Mouse (Mus musculus) cerebellum, adult 2 months (tissue): Measurements from ENCODE around the gene Stx4a. TPM values are rescaled to one million over a fixed set of nuclear protein-coding genes. Genes with fewer than 3 reads are reported as not detected.
"Not testable (repeated sequence)": the region's sequence is repeated elsewhere in the genome, so short reads cannot be mapped to it uniquely, and the experiment has no call there.

Source experiments
- DNase-seq, 2 experiments: peaks; one replicate each; pipeline ENCODE4 v3.0.0; 2021
- H3K27ac ChIP-seq: fragments of 200-500 bp; 2 replicates; pipeline ENCODE4 v1.5.1; 2012; ENCODE audit warnings: low read length, control low read depth, inconsistent platforms; ENCODE audit not compliant: insufficient read depth
- H3K27me3 ChIP-seq: fragments of 200-500 bp; 2 replicates; pipeline ENCODE4 v1.6.1; 2012; ENCODE audit warnings: inconsistent platforms, mild to moderate bottlenecking, low read length, moderate library complexity; ENCODE audit not compliant: control insufficient read depth, insufficient read depth
- H3K4me1 ChIP-seq: fragments of 200-500 bp; 2 replicates; pipeline ENCODE4 v1.6.1; 2011; ENCODE audit warnings: low read length; ENCODE audit not compliant: control insufficient read depth, insufficient read depth
- H3K4me3 ChIP-seq: fragments of 200-500 bp; replicated peaks from 2 replicates; pipeline ENCODE3; 2011; ENCODE audit warnings: mild to moderate bottlenecking, low read depth, low read length, control low read depth; ENCODE audit not compliant: insufficient read depth
- CTCF ChIP-seq: fragments of 200-500 bp; IDR thresholded peaks from 2 replicates; pipeline ENCODE4 v1.5.1; 2011; ENCODE audit warnings: low read depth, mild to moderate bottlenecking, control low read depth, low read length, moderate library complexity, borderline replicate concordance; ENCODE audit not compliant: insufficient read depth
- POLR2A ChIP-seq: fragments of 200-500 bp; IDR thresholded peaks from 2 replicates; pipeline ENCODE4 v1.6.1; 2011; ENCODE audit warnings: low read length, control low read depth, borderline replicate concordance; ENCODE audit not compliant: insufficient read depth
- WGBS: fragments of 180-500 bp; shearing (Covaris S2); methylation state at CpG from one replicate; pipeline ENCODE4 v1.1.7; 2018; 5-methylcytosine and 5-hydroxymethylcytosine counted together
- polyA plus RNA-seq: library from polyadenylated mRNA; depleted of rRNA; stranded (reverse); fragments of >200 nt; gene quantifications from 2 replicates; pipeline ENCODE4 v1.2.3, GENCODE M21; 2012; rRNA removed

Gene Stx4a
- 127 and 153 TPM in 2 replicates for polyA plus RNA-seq

GRCm38 (mm10) chr7:127824176-127824871 lies at the start of gene Stx4a, which contains the start of gene Stx1b:
Gene Stx4a, plus strand, starts transcription at chr7:127824294.
Gene Stx1b, minus strand, starts transcription at chr7:127824549.
- H3K4me1 ChIP-seq, result peaks cover 17% of the 10 kb centered on the region
- H3K27ac ChIP-seq, result peak within 1 kb of the TSS; percentile 89
- peak; percentile 27; the same call in 1 of the 2 replicates for TF ChIP-seq POLR2A
- TF ChIP-seq CTCF, result no peak
- peak; percentile 83 to 87 for DNase-seq
- peak within 1 kb of the TSS; percentile 94 for H3K4me3 ChIP-seq
- no peaks in the 10 kb centered on the region for H3K27me3 ChIP-seq
- 2% methylated on average over 35 of the region's 38 CpGs for WGBS

DNA sequence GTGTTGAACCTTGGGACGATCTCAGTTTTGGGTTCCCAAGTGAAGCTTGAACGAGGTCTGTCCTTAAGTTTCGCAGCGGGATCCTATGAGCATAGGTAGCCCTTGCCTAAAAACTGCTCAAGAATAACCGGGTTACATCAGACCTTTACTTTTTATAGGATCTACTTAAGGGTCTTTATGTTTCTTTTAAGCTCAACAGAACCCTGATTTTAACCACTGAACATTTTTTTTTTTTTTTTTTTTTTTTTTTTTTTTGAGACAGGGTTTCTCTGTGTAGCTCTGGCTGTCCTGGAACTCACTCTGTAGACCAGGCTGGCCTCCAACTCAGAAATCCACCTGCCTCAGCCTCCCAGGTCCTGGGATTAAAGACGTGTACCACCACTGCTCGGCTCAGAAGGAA lies 48.3 kb upstream of the Stx4a start:
- Histone ChIP-seq H3K4me3 (peak overlapping the region; percentile 93), H3K27ac (peak overlapping the region; percentile 100)
- H3K27me3 ChIP-seq, H3K4me1 ChIP-seq, DNase-seq: not testable (repeated sequence)
- 63% methylated on average over 7 of the region's 7 CpGs for WGBS

DNA sequence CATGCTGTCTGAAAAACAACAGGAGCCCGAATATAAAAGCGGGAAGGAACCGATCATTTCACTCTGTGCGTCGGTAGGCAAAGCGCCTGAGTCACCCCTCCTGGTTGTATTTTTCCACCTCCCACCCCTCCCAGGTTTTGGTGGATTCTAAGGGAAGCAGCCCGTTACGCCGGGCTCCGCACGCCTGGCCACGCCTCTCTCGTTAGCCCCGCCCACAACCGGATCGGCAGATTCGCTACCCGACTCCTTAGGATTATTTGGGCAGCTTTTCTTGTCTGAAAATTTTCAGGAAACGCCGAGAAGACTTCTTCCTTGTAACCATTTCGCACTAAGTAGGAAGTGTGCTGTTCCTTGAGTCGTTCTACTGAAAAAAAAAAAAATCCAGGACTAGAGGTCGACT lies 47.7 kb upstream of the Stx4a start, which contains the start of gene Setd1a:
Setd1a (plus strand) TSS at position 245 of the 400 bp plus-strand sequence.
- H3K27ac ChIP-seq, result peak within 1 kb of the TSS; percentile 100
- H3K27me3 ChIP-seq, result no peaks in the 10 kb centered on the region
- peaks cover 5% of the 10 kb centered on the region; the same call in 1 of the 2 replicates for H3K4me1 ChIP-seq
- DNase-seq, result peak; percentile 89 to 91
- TF ChIP-seq POLR2A, result peak; percentile 58; the same call in 1 of the 2 replicates
- TF ChIP-seq CTCF, result no peak
- peak within 1 kb of the TSS; percentile 93 for H3K4me3 ChIP-seq
- under 1% methylated on average over 23 of the region's 23 CpGs for WGBS

GRCm38 (mm10) chr7:127776878-127777473 lies 47.1 kb upstream of the Stx4a start:
- H3K4me1 ChIP-seq, result peaks cover 5% of the 10 kb centered on the region; the same call in 1 of the 2 replicates
- H3K27ac ChIP-seq, result peak overlapping the region; percentile 100
- WGBS, result under 1% methylated on average over 69 of the region's 70 CpGs
- no peaks in the 10 kb centered on the region for H3K27me3 ChIP-seq
- H3K4me3 ChIP-seq, result peak overlapping the region; percentile 93
- TF ChIP-seq CTCF (no peak), POLR2A (no peak; the same call in 1 of the 2 replicates)
- peak; percentile 98 for DNase-seq

DNA sequence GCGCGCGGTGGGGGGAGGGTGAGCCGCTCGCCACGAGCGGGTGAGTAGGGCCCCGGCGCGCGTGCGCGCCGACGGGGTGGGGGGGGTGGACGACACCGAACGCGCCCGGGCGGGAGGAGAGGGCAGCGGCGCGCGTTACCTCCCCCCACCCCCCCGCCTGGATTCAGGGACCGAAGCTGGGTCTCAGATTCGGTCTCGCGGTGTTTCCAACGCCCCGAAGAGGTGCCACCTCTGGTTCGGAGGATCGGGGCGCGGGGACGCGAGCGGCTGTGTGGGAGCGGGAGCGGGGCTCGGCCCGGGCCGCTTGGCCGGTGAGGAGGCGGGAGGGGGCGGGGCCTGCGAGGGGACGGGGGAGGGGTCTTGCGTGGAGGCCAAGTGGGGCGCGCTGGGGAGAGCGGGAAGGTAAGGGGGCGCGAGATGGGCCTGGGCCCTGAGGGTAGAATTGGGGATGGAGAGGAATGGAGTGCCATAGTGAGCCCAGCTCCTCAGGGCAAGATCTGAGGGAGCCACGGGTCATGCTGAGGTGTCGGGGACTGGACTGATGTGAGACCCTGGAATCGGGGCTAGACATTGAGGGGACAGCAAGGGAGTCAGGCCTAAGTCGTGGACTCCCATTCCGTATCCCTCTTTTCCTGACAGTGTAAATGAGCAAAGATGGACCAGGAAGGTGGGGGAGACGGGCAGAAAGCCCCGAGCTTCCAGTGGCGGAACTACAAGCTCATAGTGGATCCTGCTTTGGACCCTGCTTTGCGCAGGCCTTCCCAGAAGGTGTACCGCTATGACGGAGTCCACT lies 46.4 kb upstream of the Stx4a start:
- 2% methylated on average over 64 of the region's 66 CpGs for whole genome bisulfite sequencing
- no peaks in the 10 kb centered on the region for H3K27me3 ChIP-seq
- DNase-seq, result peak; percentile 64 to 76
- TF ChIP-seq POLR2A, result peak; percentile 27; the same call in 1 of the 2 replicates
- no peak for TF ChIP-seq CTCF
- peaks cover 5% of the 10 kb centered on the region; the same call in 1 of the 2 replicates for H3K4me1 ChIP-seq
- H3K4me3 ChIP-seq, result peak overlapping the region; percentile 93
- H3K27ac ChIP-seq, result peak overlapping the region; percentile 100

GRCm38 (mm10) chr7:127778350-127778749 lies 45.7 kb upstream of the Stx4a start:
- no peak for TF ChIP-seq CTCF
- no peak for TF ChIP-seq POLR2A
- 49% methylated on average over 4 of the region's 4 CpGs for WGBS
- Histone ChIP-seq H3K27me3 (no peaks in the 10 kb centered on the region), H3K4me1 (peaks cover 5% of the 10 kb centered on the region; the same call in 1 of the 2 replicates), H3K4me3 (peak overlapping the region; percentile 93), H3K27ac (no peak overlapping the region)
- no peak for DNase-seq

DNA sequence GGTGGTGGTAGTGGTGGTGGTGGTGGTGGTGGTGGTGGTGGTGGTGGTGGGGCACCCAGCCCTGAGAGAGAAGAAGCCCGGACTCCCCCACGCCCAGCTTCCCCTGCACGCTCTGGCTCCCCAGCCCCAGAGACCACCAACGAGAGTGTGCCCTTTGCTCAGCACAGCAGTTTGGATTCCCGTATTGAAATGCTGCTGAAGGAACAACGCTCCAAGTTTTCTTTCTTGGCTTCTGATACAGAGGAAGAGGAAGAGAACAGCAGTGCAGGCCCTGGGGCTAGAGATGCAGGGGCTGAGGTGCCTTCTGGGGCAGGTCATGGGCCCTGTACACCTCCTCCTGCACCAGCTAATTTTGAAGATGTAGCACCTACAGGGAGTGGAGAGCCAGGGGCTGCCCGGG lies 38.8 kb upstream of the Stx4a start, which contains the start of gene Gm49388:
Gm49388 (plus strand) TSS at position 301 of the 400 bp plus-strand sequence.
- DNase-seq, result no peak
- TF ChIP-seq POLR2A (no peak), CTCF (no peak)
- H3K4me1 ChIP-seq, result no peaks in the 10 kb centered on the region
- no peaks in the 10 kb centered on the region for H3K27me3 ChIP-seq
- WGBS, result 92% methylated on average over 7 of the region's 7 CpGs
- no peak within 1 kb of the TSS for H3K4me3 ChIP-seq
- no peak within 1 kb of the TSS for H3K27ac ChIP-seq
